Mouse (Mus musculus) embryonic facial prominence, embryonic 11.5 days (tissue): Measurements from ENCODE around the gene Sbf1. TPM values are rescaled to one million over a fixed set of nuclear protein-coding genes. Genes with fewer than 3 reads are reported as not detected.

Experiments used
- ATAC-seq: fragments of 200-750 bp; cut with Nextera tagmentation; replicated peaks from 2 replicates; pipeline ENCODE4 v1.8.0; 2017; ENCODE audit warnings: low read depth; ENCODE audit not compliant: insufficient number of reproducible peaks, low FRiP score, low TSS enrichment
- DNase-seq: peaks from one replicate; pipeline ENCODE4 v3.0.0-alpha.2; 2015; ENCODE audit warnings: low spot score
- H3K27ac ChIP-seq: fragments of 300-500 bp; sonication (generic); replicated peaks from 2 replicates; pipeline ENCODE4 v1.5.1; 2014; ENCODE audit warnings: mild to moderate bottlenecking, low read depth, low read length, control low read depth
- H3K27me3 ChIP-seq: fragments of 300-500 bp; sonication (generic); 2 replicates; pipeline ENCODE4 v1.6.1; 2014; ENCODE audit warnings: mild to moderate bottlenecking, low read length, moderate library complexity, mixed read lengths; ENCODE audit not compliant: control insufficient read depth, insufficient read depth
- H3K36me3 ChIP-seq: fragments of 300-500 bp; sonication (generic); replicated peaks from 2 replicates; pipeline ENCODE4 v1.6.1; 2014; ENCODE audit warnings: low read depth, mild to moderate bottlenecking, low read length, moderate library complexity, mixed read lengths; ENCODE audit not compliant: control insufficient read depth, insufficient read depth
- H3K4me1 ChIP-seq: fragments of 300-500 bp; sonication (generic); 2 replicates; pipeline ENCODE4 v1.6.1; 2014; ENCODE audit warnings: low read length, mixed read lengths; ENCODE audit not compliant: control insufficient read depth, insufficient read depth
- H3K4me2 ChIP-seq: fragments of 300-500 bp; sonication (generic); 2 replicates; pipeline ENCODE4 v1.6.1; 2014; ENCODE audit warnings: low read depth, mild to moderate bottlenecking, control low read depth, low read length, moderate library complexity
- H3K4me3 ChIP-seq: fragments of 300-500 bp; sonication (generic); 2 replicates; pipeline ENCODE4 v1.5.1; 2014; ENCODE audit warnings: low read depth, low read length, control low read depth
- H3K9ac ChIP-seq: fragments of 300-500 bp; sonication (generic); replicated peaks from 2 replicates; pipeline ENCODE4 v1.6.1; 2014; ENCODE audit warnings: mild to moderate bottlenecking, control low read depth, low read length
- H3K9me3 ChIP-seq: fragments of 300-500 bp; sonication (generic); replicated peaks from 2 replicates; pipeline ENCODE4 v1.6.1; 2016; ENCODE audit warnings: mild to moderate bottlenecking, low read length, inconsistent platforms, mixed read lengths; ENCODE audit not compliant: control insufficient read depth
- WGBS: fragments of 180-500 bp; shearing (Covaris S2); extraction: QIAGEN DNeasy Blood & Tissue Kit; methylation state at CpG from one replicate; pipeline ENCODE4 v1.1.7; 2014; 5-methylcytosine and 5-hydroxymethylcytosine counted together
- polyA plus RNA-seq: library from polyadenylated mRNA; unstranded; fragments of >200 nt; fragmentation: Nextera tagmentation; extraction: Ambion mirVana; gene quantifications from 2 replicates; pipeline ENCODE4 v1.2.1, GENCODE M21; 2014

The Sbf1 gene
- polyA plus RNA-seq, 1 experiment from 2014 or later, result 39.0 TPM

DNA sequence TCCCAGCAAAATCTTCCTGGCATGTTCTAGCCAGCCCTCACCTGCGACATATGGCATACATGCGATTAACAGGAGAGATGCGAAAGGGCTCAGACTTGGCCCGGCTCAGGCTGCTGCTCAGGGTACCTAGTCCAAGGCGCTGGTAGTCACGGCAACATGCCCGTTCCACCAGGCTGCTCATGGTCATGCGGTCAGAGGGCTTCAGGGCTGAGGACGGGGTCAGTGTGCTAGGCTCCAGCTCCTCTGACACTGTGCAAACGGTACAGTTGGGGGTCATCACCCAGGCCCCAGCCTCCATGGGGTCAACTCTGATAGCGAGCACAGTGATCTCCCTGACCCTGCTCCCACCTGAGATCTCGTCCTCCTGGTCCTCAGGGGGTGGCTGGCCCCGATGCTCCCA is 14.9 kb downstream of the Sbf1 start:
- DNase-seq (no peak), ATAC-seq (no peak)
- no peaks in the 10 kb centered on the region for H3K27me3 ChIP-seq
- no peak overlapping the region for H3K4me2 ChIP-seq
- WGBS, result 89% methylated on average over 13 of the region's 13 CpGs
- H3K36me3 ChIP-seq, result peaks cover 17% of the 10 kb centered on the region
- no peak overlapping the region for H3K27ac ChIP-seq
- no peak overlapping the region for H3K9ac ChIP-seq
- no peaks in the 10 kb centered on the region for H3K4me1 ChIP-seq
- H3K9me3 ChIP-seq, result no peaks in the 10 kb centered on the region
- H3K4me3 ChIP-seq, result no peak overlapping the region

DNA sequence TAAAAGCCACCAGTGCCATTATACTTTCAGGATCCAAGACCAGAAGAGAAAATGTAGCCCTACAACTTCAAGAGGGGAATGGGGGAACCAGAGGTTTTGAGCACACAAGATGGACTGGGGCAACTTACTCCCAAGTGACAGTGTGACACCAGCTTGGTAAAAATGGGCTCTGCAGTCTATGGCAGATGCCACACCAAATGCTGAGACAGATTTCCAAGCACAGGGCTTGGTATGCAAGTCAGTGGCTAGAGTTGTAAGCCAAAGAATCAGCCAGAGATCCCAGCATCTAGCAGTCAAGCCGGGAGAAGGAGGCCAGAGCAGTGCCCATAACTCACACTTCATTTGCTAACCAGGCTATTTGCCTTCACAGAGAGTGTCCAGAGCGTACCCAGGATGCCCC is 17.4 kb downstream of the Sbf1 start:
- Histone ChIP-seq H3K9me3 (no peaks in the 10 kb centered on the region), H3K27me3 (no peaks in the 10 kb centered on the region), H3K4me3 (no peak overlapping the region), H3K9ac (no peak overlapping the region), H3K36me3 (peaks cover 8% of the 10 kb centered on the region), H3K27ac (no peak overlapping the region), H3K4me1 (no peaks in the 10 kb centered on the region), H3K4me2 (no peak overlapping the region)
- WGBS, result 86% methylated on average over 2 of the region's 2 CpGs
- ATAC-seq, result no peak
- no peak for DNase-seq

DNA sequence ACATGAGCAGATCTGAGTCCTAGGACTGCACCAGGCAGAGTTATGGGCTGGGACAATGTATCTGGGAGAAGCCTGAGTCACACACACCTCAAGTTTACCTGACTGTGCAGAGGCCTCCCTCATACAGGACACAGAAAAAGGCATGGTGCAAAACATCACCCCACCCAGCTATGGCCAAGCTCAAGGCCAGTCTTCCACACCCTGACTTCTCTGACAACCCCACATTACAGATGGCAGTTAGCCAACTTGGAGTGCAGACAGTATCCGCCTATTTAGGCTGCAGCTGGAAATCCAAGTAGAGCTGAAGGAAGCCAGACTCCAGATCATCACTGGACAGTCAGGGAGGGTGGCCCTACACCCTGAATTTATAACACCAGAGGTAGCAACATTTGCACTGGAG is 18.6 kb downstream of the Sbf1 start:
- H3K4me1 ChIP-seq, result no peaks in the 10 kb centered on the region
- H3K9ac ChIP-seq, result no peak overlapping the region
- 93% methylated on average over 1 of the region's 1 CpGs for WGBS
- H3K9me3 ChIP-seq, result no peaks in the 10 kb centered on the region
- no peaks in the 10 kb centered on the region for H3K27me3 ChIP-seq
- no peak overlapping the region for H3K4me2 ChIP-seq
- no peak overlapping the region for H3K4me3 ChIP-seq
- no peak for DNase-seq
- ATAC-seq, result no peak
- H3K36me3 ChIP-seq, result peaks cover 10% of the 10 kb centered on the region
- no peak overlapping the region for H3K27ac ChIP-seq

DNA sequence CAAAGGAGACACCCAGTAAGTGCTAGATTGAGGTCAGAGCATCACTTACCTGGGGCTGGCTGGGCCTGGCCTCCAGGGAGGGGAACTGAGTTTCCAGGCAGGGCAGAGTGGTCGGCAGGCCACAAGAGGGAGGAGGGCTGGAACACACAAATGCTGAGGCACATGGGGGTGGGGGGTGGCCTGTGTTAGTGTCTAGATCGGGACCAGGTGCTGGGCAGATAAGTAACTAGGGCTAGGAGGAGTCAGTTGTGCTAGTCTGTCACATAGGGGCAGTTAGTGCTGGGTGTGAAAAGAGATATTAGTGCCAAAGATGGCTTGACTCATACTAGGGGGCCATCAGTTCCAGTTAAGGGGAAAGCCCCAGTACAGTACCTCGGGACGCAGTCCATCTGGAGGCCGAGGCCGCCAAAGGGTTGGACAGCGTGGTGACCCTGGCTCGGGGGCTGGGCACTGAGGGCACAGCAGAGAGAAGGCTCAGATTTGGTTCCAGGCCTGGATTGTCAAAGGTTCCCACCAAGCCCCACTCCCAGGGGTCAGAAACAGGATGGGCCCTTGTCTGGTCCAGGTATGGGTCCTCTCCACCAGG is 19.4 kb downstream of the Sbf1 start:
- H3K9ac ChIP-seq, result no peak overlapping the region
- DNase-seq (no peak), ATAC-seq (no peak)
- H3K9me3 ChIP-seq, result no peaks in the 10 kb centered on the region
- no peak overlapping the region for H3K4me3 ChIP-seq
- H3K4me2 ChIP-seq, result no peak overlapping the region
- H3K4me1 ChIP-seq, result no peaks in the 10 kb centered on the region
- WGBS, result 89% methylated on average over 8 of the region's 8 CpGs
- H3K36me3 ChIP-seq, result peaks cover 10% of the 10 kb centered on the region
- no peaks in the 10 kb centered on the region for H3K27me3 ChIP-seq
- no peak overlapping the region for H3K27ac ChIP-seq

DNA sequence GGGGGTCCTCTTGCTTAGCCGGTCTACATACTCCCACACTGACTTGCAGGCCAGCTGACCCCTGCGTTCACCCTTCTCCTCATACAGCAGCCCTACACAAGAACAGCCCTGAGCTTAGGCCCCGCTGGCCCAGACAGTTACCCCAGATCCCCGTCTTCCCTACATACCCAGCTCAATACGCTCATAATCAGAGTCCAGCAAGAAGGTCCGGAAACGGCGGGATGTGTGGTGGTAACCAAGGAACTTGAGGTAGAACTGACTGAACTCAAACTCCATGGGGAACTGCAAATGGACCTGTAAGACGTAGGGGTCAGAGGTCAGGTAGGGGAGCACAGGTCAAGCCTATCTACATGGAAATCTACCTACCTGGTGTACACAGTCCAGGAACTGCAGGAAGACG is 21.3 kb downstream of the Sbf1 start:
- no peaks in the 10 kb centered on the region for H3K27me3 ChIP-seq
- 90% methylated on average over 10 of the region's 10 CpGs for WGBS
- H3K27ac ChIP-seq, result no peak overlapping the region
- DNase-seq (no peak), ATAC-seq (no peak)
- no peak overlapping the region for H3K9ac ChIP-seq
- H3K4me1 ChIP-seq, result no peaks in the 10 kb centered on the region
- no peak overlapping the region for H3K4me3 ChIP-seq
- H3K36me3 ChIP-seq, result peaks cover 5% of the 10 kb centered on the region
- H3K9me3 ChIP-seq, result no peaks in the 10 kb centered on the region
- no peak overlapping the region for H3K4me2 ChIP-seq

DNA sequence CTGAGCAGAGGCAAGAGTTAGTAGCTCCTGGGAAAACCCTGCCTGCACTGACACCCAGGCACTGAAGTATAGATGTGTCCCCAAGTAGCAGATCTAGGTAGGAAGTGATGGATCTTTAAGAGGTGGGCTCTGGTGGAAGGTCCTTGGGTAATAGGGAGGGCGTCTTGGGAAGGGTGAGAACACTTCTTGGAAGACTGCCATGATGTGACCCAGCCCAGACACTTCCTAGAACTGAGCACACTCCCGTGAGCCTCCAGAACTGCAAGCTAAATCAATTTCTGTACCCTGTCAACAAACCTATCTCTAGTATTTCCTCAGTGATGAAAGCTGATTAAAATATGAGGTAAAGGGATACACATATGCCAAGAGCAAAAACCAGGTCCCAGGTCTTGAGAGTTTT is 22.3 kb downstream of the Sbf1 start:
- 98% methylated on average over 2 of the region's 2 CpGs for WGBS
- Histone ChIP-seq H3K4me3 (no peak overlapping the region), H3K9me3 (no peaks in the 10 kb centered on the region), H3K4me1 (no peaks in the 10 kb centered on the region), H3K36me3 (peaks cover 5% of the 10 kb centered on the region), H3K9ac (no peak overlapping the region), H3K27me3 (no peaks in the 10 kb centered on the region), H3K4me2 (no peak overlapping the region), H3K27ac (no peak overlapping the region)
- ATAC-seq, result no peak
- DNase-seq, result no peak

DNA sequence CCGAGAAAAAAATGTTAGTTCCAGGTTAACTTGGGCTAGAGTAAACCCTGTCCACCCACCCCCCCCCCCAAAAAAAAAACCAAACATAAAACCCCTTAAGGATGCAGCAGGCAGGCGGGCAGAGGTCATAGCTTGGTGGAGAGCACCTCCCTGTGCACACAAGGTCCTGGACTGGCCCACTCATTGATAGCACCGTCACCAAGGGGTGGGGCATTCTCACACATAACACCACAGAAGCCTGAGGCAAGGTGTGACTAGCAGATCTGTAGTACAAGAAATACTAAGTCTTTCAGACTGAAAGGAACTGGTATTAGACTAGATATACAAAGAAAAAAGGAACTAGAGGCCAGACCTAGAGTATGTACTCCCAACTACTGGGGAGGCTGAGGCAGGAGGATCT is 23.6 kb downstream of the Sbf1 start:
- Histone ChIP-seq H3K9me3 (no peaks in the 10 kb centered on the region), H3K27me3 (no peaks in the 10 kb centered on the region), H3K4me3 (no peak overlapping the region), H3K9ac (no peak overlapping the region), H3K36me3 (peaks cover 5% of the 10 kb centered on the region), H3K27ac (no peak overlapping the region), H3K4me1 (no peaks in the 10 kb centered on the region), H3K4me2 (no peak overlapping the region)
- DNase-seq, result no peak
- ATAC-seq, result no peak
- WGBS, result 91% methylated on average over 3 of the region's 3 CpGs

DNA sequence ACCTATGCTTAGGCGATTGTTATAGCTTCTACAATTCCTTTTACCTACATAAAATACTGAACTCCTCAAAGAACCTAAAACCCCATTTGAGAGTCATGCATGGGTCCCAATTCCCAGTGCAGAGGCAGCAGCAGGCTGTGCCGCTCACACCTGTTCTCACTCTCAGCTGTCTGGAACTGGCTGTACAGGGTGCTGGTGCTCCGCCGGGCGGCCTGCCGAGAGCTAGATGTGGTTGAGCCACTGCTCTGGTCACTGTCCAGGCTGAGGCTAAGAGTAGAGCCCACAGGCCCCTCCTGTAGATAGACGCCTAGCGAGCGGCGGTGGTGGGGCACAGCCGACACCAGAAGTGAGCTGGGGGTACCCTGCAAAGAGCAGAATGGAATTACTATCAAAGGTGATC is 25.7 kb downstream of the Sbf1 start:
- no peak overlapping the region for H3K4me2 ChIP-seq
- no peak overlapping the region for H3K9ac ChIP-seq
- DNase-seq (no peak), ATAC-seq (no peak)
- H3K4me3 ChIP-seq, result no peak overlapping the region
- no peaks in the 10 kb centered on the region for H3K4me1 ChIP-seq
- no peaks in the 10 kb centered on the region for H3K9me3 ChIP-seq
- H3K27ac ChIP-seq, result no peak overlapping the region
- WGBS, result 92% methylated on average over 11 of the region's 11 CpGs
- peaks cover 9% of the 10 kb centered on the region for H3K36me3 ChIP-seq
- H3K27me3 ChIP-seq, result no peaks in the 10 kb centered on the region
